Mouse (Mus musculus) thymus, postnatal 36 days (tissue): ENCODE measurements around the gene Zfp174.
"Not testable (repeated sequence)": the region's sequence is repeated elsewhere in the genome, so short reads cannot be mapped to it uniquely, and the experiment has no call there.

Source experiments
- DNase-seq, 2 experiments: peaks; one replicate each; pipeline ENCODE4 v3.0.0; 2022; ENCODE audit warnings: mixed read lengths in 2 of 2

Gene Zfp174

GRCm38 (mm10) chr16:3846711-3847518 is at the start of gene Zfp174:
Gene Zfp174, plus strand, starts transcription at chr16:3847268.
- peak; percentile 87 to 92 for DNase-seq

GRCm38 (mm10) chr16:3808176-3808575 is 38.9 kb upstream of the Zfp174 start:
- no peak for DNase-seq

GRCm38 (mm10) chr16:3814667-3815066 is 32.4 kb upstream of the Zfp174 start:
- not testable (repeated sequence) for DNase-seq

DNA sequence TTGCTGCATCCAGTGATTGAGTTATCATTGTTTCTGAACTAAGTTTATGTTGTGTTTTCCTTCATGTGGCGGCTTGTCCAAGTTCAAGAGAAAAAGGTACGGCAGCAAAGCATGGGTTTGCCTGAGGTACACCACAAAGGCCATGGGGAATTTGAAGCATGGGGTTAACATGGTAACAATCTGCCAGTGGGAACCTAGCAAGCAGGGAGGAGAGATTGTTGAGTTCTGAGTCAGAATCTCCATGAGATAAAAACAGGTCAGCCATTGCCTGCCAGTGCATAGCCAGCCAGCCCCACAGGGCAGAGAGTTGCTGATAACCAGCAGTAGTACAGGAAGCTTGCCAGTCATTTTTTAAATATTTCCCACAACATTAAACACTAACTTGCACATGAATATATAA is 26.9 kb upstream of the Zfp174 start:
- no peak for DNase-seq

GRCm38 (mm10) chr16:3828021-3828420 is 19.0 kb upstream of the Zfp174 start:
- DNase-seq: no peak

GRCm38 (mm10) chr16:3829727-3830126 is 17.3 kb upstream of the Zfp174 start:
- DNase-seq: no peak

DNA sequence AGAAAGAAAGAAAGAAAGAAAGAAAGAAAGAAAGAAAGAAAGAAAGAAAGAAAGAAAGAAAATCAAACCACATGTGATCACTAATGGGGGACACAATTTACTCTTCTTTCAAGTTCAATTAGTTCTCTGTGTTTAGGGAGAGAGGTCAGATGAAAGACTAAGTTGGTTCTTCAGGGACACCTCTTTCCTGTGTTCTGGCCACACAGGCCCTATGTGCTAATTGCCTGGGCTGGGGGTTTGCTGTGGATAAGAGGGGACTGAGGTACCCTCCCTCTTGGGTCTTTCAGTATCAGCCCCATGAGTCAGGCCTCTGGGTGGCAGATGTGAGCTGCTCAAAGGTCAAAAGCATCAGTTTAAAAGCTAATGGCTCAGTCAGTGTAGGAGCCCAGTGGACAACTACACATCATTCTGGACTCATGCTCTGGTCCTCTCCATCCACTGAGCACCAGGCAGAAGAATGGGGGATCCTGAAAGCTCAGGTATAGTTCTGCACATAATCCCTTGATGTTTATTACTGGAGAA is 16.4 kb upstream of the Zfp174 start, which contains the start of gene Olfr15:
Gene Olfr15, plus strand, starts transcription at position 291 of the 522 bp plus-strand sequence.
- DNase-seq: no peak

GRCm38 (mm10) chr16:3835461-3835860 is 11.6 kb upstream of the Zfp174 start:
- no peak for DNase-seq

DNA sequence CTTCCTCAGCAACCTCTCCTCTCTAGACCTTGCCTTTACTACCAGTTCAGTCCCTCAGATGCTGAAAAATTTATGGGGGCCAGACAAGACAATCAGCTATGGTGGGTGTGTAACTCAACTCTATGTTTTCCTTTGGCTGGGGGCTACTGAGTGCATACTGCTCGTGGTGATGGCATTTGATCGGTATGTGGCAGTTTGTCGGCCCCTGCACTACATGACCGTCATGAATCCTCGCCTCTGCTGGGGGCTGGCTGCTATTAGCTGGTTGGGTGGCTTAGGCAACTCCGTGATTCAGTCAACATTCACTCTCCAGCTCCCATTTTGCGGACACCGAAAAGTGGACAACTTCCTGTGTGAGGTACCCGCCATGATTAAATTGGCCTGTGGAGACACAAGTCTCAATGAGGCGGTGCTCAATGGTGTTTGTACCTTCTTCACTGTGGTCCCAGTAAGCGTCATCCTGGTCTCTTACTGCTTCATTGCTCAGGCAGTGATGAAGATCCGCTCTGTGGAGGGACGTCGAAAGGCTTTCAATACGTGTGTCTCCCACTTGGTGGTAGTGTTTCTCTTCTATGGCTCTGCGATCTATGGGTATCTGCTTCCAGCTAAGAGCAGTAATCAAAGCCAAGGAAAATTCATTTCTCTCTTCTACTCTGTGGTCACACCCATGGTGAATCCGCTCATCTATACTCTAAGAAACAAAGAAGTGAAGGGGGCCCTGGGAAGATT is 7.7 kb upstream of the Zfp174 start:
- DNase-seq: no peak

GRCm38 (mm10) chr16:3842989-3843388 is 4.1 kb upstream of the Zfp174 start:
- DNase-seq: no peak

- no peak for DNase-seq
Measured at GRCm38 (mm10) chr16:3843796-3844195, 3.3 kb upstream of the Zfp174 start.

- DNase-seq: no peak
Measured at GRCm38 (mm10) chr16:3847871-3848270, 803 bp downstream of the Zfp174 start.

- no peak for DNase-seq
Measured at GRCm38 (mm10) chr16:3848416-3848815, 1.3 kb downstream of the Zfp174 start.

DNA sequence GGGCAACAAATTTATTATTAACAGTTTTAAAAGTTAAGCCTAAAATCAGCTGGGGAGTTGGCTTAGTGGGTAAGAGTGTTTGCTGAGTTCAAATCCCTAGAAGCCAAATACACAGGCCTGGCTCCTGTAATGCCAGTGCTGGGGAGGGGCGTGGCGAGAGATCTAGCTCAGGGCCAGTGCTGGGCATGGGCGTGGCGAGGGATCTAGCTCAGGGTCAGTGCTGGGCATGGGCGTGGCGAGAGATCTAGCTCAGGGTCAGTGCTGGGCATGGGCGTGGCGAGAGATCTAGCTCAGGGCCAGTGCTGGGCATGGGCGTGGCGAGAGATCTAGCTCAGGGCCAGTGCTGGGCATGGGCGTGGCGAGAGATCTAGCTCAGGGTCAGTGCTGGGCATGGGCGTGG is 4.2 kb downstream of the Zfp174 start:
- DNase-seq: not testable (repeated sequence)

GRCm38 (mm10) chr16:3852586-3852985 is 5.5 kb downstream of the Zfp174 start:
- no peak for DNase-seq

DNA sequence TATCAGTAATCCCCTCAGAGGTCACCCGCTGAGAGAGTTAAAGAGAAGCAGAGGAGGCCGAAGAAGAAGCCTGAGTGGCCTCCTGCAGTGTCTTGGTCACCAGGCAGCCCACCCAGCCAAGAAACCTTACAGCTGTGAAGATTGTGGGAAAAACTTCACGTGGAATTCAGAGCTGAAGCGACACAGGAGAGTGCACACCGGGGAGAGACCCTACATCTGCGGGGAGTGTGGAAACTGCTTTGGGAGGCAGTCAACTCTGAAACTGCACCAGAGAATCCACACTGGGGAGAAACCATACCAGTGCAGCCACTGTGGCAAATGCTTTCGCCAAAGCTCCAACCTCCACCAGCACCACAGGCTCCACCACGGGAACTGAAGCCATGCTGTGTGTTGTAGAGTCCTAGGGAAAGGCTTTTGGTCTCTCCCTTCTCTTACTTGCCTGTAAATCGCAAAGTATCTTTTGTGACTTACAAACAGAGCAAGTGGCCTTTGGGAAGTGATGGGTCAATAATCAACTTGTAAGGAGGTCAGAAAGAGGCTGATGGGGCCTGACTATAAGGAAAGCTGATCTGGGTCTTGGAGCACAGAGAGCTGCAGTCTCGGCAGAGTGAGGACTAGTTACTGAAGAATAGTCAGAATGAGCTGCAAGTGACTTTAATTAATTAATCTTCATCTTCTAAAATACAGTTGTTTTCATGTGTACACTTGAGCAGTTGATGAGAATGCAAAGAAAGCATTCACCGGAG is 7.5 kb downstream of the Zfp174 start:
- no peak for DNase-seq

- DNase-seq: no peak
Measured at GRCm38 (mm10) chr16:3855776-3856175, 8.7 kb downstream of the Zfp174 start.

GRCm38 (mm10) chr16:3859254-3859653 is 12.2 kb downstream of the Zfp174 start:
- DNase-seq: no peak

GRCm38 (mm10) chr16:3871815-3872214 is 24.7 kb downstream of the Zfp174 start:
- DNase-seq: no peak

DNA sequence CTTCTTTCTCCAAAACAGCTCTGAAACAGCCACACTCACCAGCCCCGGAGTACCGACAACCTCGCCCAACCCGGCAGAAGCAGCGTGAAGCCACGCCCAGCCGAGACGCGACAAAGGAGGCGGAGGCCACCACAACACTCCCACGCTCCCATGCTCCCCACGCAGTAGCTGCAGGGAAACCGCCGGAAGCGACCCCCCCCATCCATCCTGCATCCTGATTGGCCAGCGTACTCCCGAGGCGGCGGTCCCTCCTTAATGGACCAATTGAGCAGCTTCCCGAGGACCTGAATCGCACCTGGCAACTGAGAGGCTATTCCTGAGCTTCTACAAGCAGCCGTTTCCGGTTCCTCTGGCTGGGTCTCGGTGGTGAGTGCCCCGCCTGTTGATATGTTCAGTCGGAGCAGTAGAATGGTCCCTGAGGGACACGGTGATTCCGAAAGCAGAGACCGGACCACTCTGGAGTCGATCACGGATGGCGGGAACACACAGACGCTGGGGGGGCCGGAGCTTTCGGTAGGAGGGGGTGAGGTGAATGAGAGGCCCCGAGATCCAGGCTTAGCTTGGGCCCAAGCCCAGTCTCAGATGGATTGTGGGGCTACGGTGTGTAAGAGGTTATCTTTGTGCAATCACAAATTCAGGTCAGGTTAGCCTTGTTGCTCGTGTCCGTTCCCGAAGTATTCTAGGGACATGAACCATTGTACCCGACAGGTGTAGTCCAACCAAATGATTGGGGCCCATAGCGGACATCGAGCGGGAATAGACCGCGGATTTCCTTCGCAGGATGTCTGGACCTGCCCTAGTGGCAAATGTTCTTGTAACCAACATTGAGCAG is 25.4 kb downstream of the Zfp174 start, which contains the start of gene Naa60:
Gene Naa60, plus strand, starts transcription at position 160 of the 832 bp plus-strand sequence.
- peak; percentile 92 to 95 for DNase-seq

DNA sequence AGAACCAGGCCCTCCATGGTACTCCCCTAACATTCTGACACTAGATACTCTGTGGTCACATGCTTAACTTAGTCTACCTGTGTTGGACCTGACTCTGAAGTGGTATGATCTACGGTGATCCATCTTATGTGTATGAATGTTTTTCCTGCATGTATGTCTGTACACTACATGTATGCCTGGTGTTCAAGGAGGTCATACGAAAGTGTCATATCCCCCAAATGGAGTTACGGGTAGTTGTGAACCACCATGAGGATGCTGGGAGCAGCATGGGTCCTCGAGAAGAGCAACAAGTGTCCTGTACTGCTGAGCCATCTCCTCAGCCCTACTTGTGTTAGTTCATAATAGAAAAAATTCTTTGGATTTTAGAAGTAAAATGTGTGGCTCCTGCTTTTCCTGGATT is 29.3 kb downstream of the Zfp174 start:
- no peak for DNase-seq
